Mouse (Mus musculus) neural tube, embryonic 11.5 days (tissue): ENCODE results near the gene Spats2. TPM values are rescaled to one million over a fixed set of nuclear protein-coding genes. Genes with fewer than 3 reads are reported as not detected.
A peak's percentile ranks its signal among the peaks of the same experiment; 100 is the strongest.

Source experiments
- ATAC-seq: fragments of 200-750 bp; cut with Nextera tagmentation; 2 replicates; pipeline ENCODE4 v1.8.0; 2017; ENCODE audit warnings: moderate number of reproducible peaks, mild to moderate bottlenecking, moderate TSS enrichment, moderate library complexity; ENCODE audit not compliant: insufficient read depth, low FRiP score, low TSS enrichment
- DNase-seq: peaks from one replicate; pipeline ENCODE4 v3.0.0-alpha.2; 2015; ENCODE audit warnings: low spot score
- H3K27ac ChIP-seq: fragments of 300-500 bp; sonication (generic); 2 replicates; pipeline ENCODE4 v1.5.1; 2014; ENCODE audit warnings: low read depth, mild to moderate bottlenecking, low read length
- H3K27me3 ChIP-seq: fragments of 300-500 bp; sonication (generic); 2 replicates; pipeline ENCODE4 v1.6.1; 2014; ENCODE audit warnings: mild to moderate bottlenecking, low read length, mixed read lengths; ENCODE audit not compliant: control insufficient read depth, insufficient read depth
- H3K36me3 ChIP-seq: fragments of 300-500 bp; sonication (generic); 2 replicates; pipeline ENCODE4 v1.6.1; 2014; ENCODE audit warnings: mild to moderate bottlenecking, low read length, moderate library complexity, mixed read lengths; ENCODE audit not compliant: control insufficient read depth, insufficient read depth
- H3K4me1 ChIP-seq: fragments of 300-500 bp; sonication (generic); 2 replicates; pipeline ENCODE4 v1.6.1; 2014; ENCODE audit warnings: low read length, mixed read lengths; ENCODE audit not compliant: control insufficient read depth, insufficient read depth
- H3K4me2 ChIP-seq: fragments of 300-500 bp; sonication (generic); 2 replicates; pipeline ENCODE4 v1.6.1; 2014; ENCODE audit warnings: low read depth, mild to moderate bottlenecking, moderate library complexity
- H3K4me3 ChIP-seq: fragments of 300-500 bp; sonication (generic); 2 replicates; pipeline ENCODE4 v1.5.1; 2014; ENCODE audit warnings: low read depth, low read length
- H3K9ac ChIP-seq: fragments of 300-500 bp; sonication (generic); 2 replicates; pipeline ENCODE4 v1.6.1; 2014; ENCODE audit warnings: mild to moderate bottlenecking, low read length
- H3K9me3 ChIP-seq: fragments of 300-500 bp; sonication (generic); 2 replicates; pipeline ENCODE4 v1.6.1; 2016; ENCODE audit warnings: low read length; ENCODE audit not compliant: control insufficient read depth
- WGBS: fragments of 180-500 bp; shearing (Covaris S2); extraction: QIAGEN DNeasy Blood & Tissue Kit; methylation state at CpG from one replicate; pipeline ENCODE4 v1.1.7; 2014; 5-methylcytosine and 5-hydroxymethylcytosine counted together
- polyA plus RNA-seq: library from polyadenylated mRNA; unstranded; fragments of >200 nt; fragmentation: Nextera tagmentation; extraction: Ambion mirVana; gene quantifications from 2 replicates; pipeline ENCODE4 v1.2.1, GENCODE M21; 2014

Gene Spats2
- polyA plus RNA-seq, 1 experiment from 2014 or later, result 63.3 TPM

- H3K4me2 ChIP-seq, result no peak overlapping the region
- DNase-seq (no peak), ATAC-seq (no peak)
- no peak overlapping the region for H3K9ac ChIP-seq
- no peaks in the 10 kb centered on the region for H3K4me1 ChIP-seq
- H3K27me3 ChIP-seq, result no peaks in the 10 kb centered on the region
- H3K4me3 ChIP-seq, result no peak overlapping the region
- no peaks in the 10 kb centered on the region for H3K9me3 ChIP-seq
- 68% methylated on average over 6 of the region's 6 CpGs for WGBS
- peaks cover 10% of the 10 kb centered on the region for H3K36me3 ChIP-seq
- no peak overlapping the region for H3K27ac ChIP-seq
These were observed 69.3 kb downstream of the Spats2 start for GRCm38 (mm10) chr15:99195043-99195442.

GRCm38 (mm10) chr15:99198761-99199160 is 73.0 kb downstream of the Spats2 start:
- Histone ChIP-seq H3K4me2 (no peak overlapping the region), H3K27ac (no peak overlapping the region), H3K27me3 (no peaks in the 10 kb centered on the region), H3K9ac (no peak overlapping the region), H3K36me3 (peaks cover 5% of the 10 kb centered on the region), H3K4me1 (no peaks in the 10 kb centered on the region), H3K4me3 (no peak overlapping the region), H3K9me3 (no peaks in the 10 kb centered on the region)
- ATAC-seq (no peak), DNase-seq (no peak)

DNA sequence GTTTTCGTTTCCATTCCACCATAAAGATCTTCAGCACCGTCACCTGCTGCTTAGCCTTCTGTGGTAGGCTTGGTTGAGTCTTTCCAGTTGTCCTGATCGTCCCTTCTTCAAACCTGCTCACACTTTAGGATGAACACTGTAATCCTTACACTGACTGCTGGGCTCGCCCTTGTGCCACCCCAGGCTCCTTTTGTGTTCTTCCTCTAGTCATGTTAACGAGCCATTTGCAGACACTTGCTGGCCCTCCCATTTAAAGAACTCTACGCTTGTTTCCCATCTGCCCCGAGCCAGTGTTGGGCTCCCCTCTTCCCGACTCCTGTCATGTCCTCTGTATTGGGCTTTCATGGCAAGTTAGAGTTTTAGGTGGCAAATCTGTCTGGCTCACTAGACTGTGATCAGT is 80.2 kb downstream of the Spats2 start:
- Histone ChIP-seq H3K27me3 (no peaks in the 10 kb centered on the region), H3K4me1 (no peaks in the 10 kb centered on the region), H3K9me3 (no peaks in the 10 kb centered on the region), H3K4me3 (no peak overlapping the region), H3K4me2 (no peak overlapping the region), H3K27ac (no peak overlapping the region), H3K36me3 (peaks cover 12% of the 10 kb centered on the region), H3K9ac (no peak overlapping the region)
- ATAC-seq, result no peak
- DNase-seq, result no peak
- WGBS, result 66% methylated on average over 8 of the region's 8 CpGs

- H3K9me3 ChIP-seq, result no peaks in the 10 kb centered on the region
- H3K27ac ChIP-seq, result no peak overlapping the region
- ATAC-seq (no peak), DNase-seq (no peak)
- no peaks in the 10 kb centered on the region for H3K4me1 ChIP-seq
- H3K4me2 ChIP-seq, result no peak overlapping the region
- WGBS, result 86% methylated on average over 10 of the region's 10 CpGs
- H3K9ac ChIP-seq, result no peak overlapping the region
- H3K4me3 ChIP-seq, result no peak overlapping the region
- H3K27me3 ChIP-seq, result no peaks in the 10 kb centered on the region
- H3K36me3 ChIP-seq, result peaks cover 7% of the 10 kb centered on the region
These were observed 87.5 kb downstream of the Spats2 start for GRCm38 (mm10) chr15:99213183-99213582.

- no peaks in the 10 kb centered on the region for H3K9me3 ChIP-seq
- DNase-seq (no peak), ATAC-seq (no peak)
- 81% methylated on average over 2 of the region's 2 CpGs for WGBS
- H3K4me3 ChIP-seq, result no peak overlapping the region
- H3K4me1 ChIP-seq, result no peaks in the 10 kb centered on the region
- H3K4me2 ChIP-seq, result no peak overlapping the region
- no peak overlapping the region for H3K27ac ChIP-seq
- H3K27me3 ChIP-seq, result peaks cover 3% of the 10 kb centered on the region; the same call in 1 of the 2 replicates
- no peak overlapping the region for H3K9ac ChIP-seq
- H3K36me3 ChIP-seq, result peaks cover 7% of the 10 kb centered on the region
These were observed 89.2 kb downstream of the Spats2 start for GRCm38 (mm10) chr15:99214941-99215340.

- H3K9ac ChIP-seq, result no peak overlapping the region
- 84% methylated on average over 11 of the region's 11 CpGs for WGBS
- ATAC-seq (no peak), DNase-seq (no peak)
- no peaks in the 10 kb centered on the region for H3K9me3 ChIP-seq
- no peak overlapping the region for H3K4me2 ChIP-seq
- peaks cover 5% of the 10 kb centered on the region for H3K36me3 ChIP-seq
- H3K27ac ChIP-seq, result no peak overlapping the region
- H3K4me1 ChIP-seq, result no peaks in the 10 kb centered on the region
- H3K27me3 ChIP-seq, result peaks cover 3% of the 10 kb centered on the region; the same call in 1 of the 2 replicates
- H3K4me3 ChIP-seq, result no peak overlapping the region
These were observed 90.2 kb downstream of the Spats2 start for GRCm38 (mm10) chr15:99215741-99216463.

DNA sequence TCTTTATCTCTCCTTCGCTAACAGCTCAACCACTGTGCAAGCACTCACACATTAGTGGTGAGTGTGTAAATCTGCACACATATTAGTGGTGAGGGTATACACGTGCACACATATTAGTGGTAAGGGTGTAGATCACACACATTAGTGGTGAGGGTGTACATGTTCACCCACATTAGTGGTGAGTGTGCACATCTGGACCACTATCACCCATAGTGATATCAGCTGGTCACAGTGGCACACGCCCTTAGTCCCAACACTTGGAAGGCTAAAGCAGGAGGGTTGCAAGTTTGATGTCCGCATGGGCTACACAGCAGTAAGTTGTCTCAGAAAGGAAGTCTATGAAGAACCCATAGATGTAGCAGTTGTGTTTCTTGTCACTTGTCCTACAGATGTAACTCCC is 91.9 kb downstream of the Spats2 start:
- Histone ChIP-seq H3K27me3 (peaks cover 20% of the 10 kb centered on the region), H3K36me3 (no peaks in the 10 kb centered on the region; the same call in 1 of the 2 replicates), H3K4me2 (no peak overlapping the region), H3K9me3 (no peaks in the 10 kb centered on the region), H3K4me1 (no peaks in the 10 kb centered on the region; the same call in 1 of the 2 replicates), H3K9ac (no peak overlapping the region), H3K27ac (no peak overlapping the region), H3K4me3 (no peak overlapping the region)
- 92% methylated on average over 4 of the region's 4 CpGs for WGBS
- ATAC-seq (no peak), DNase-seq (no peak)

- peak; percentile 42 for DNase-seq
- no peak for ATAC-seq
- H3K27ac ChIP-seq, result no peak overlapping the region
- no peak overlapping the region for H3K4me2 ChIP-seq
- 10% methylated on average over 8 of the region's 8 CpGs for WGBS
- peaks cover 11% of the 10 kb centered on the region for H3K4me1 ChIP-seq
- H3K36me3 ChIP-seq, result no peaks in the 10 kb centered on the region
- H3K4me3 ChIP-seq, result no peak overlapping the region
- H3K27me3 ChIP-seq, result peaks cover 58% of the 10 kb centered on the region
- H3K9me3 ChIP-seq, result no peaks in the 10 kb centered on the region
- H3K9ac ChIP-seq, result no peak overlapping the region
These were observed 95.7 kb downstream of the Spats2 start for GRCm38 (mm10) chr15:99221315-99221952.
